Mouse (Mus musculus): Measurements from ENCODE around the gene Frem2.

GRCm38 (mm10) chr3:53599315-53599714 lies 57.8 kb downstream of the Frem2 start:
- TF ChIP-seq POLR2A (IDR thresholded peaks at IDR 0.05; ENCODE audit: control insufficient read depth, extremely low read depth, insufficient read depth, low read length, poor library complexity), result no peak
- no peak for TF ChIP-seq CTCF (IDR thresholded peaks at IDR 0.05; ENCODE audit: borderline replicate concordance, control insufficient read depth, extremely low read depth, insufficient read depth, low read length, poor library complexity)
